Mouse (Mus musculus) CH12.LX (cell line): ENCODE data around the gene Krit1. TPM values are rescaled to one million over a fixed set of nuclear protein-coding genes. Genes with fewer than 3 reads are reported as not detected.
"Not testable (repeated sequence)": the region's sequence is repeated elsewhere in the genome, so short reads cannot be mapped to it uniquely, and the experiment has no call there.

Experiments used
- DNase-seq: peaks from one replicate; pipeline ENCODE4 v3.0.0-alpha.2; 2013; ENCODE audit errors: extremely low read depth
- H3K27ac ChIP-seq: 2 replicates; pipeline ENCODE4 v1.5.1; 2012; ENCODE audit warnings: low read depth, mild to moderate bottlenecking, control low read depth, moderate library complexity; ENCODE audit not compliant: insufficient read depth
- H3K27me3 ChIP-seq: replicated peaks from 2 replicates; pipeline ENCODE3; 2012; ENCODE audit warnings: inconsistent platforms
- H3K36me3 ChIP-seq, 2 experiments: replicated peaks in 1 of 2; 2 replicates each; pipeline versions ENCODE3 to v1.6.1; 2012; ENCODE audit warnings: inconsistent platforms in 1 of 2, low read length in 1 of 2, mild to moderate bottlenecking in 1 of 2, mixed read lengths in 1 of 2, moderate library complexity in 1 of 2; ENCODE audit not compliant: control insufficient read depth in 1 of 2, insufficient read depth in 1 of 2
- H3K4me1 ChIP-seq, 2 experiments: 2 replicates each; pipeline ENCODE4 v1.6.1; 2012; ENCODE audit warnings: inconsistent platforms in 1 of 2, moderate library complexity in 1 of 2; ENCODE audit not compliant: insufficient read depth in 2 of 2, control insufficient read depth in 1 of 2
- H3K4me2 ChIP-seq: 2 replicates; pipeline ENCODE4 v1.6.1; 2012; ENCODE audit warnings: low read depth, mild to moderate bottlenecking, control low read depth; ENCODE audit not compliant: poor library complexity, insufficient read depth, severe bottlenecking
- H3K4me3 ChIP-seq, 3 experiments: fragments of 150-350 bp in 1 of 3; sonication (generic) in 1 of 3; replicated peaks in 1 of 3; 2 replicates each; pipeline versions ENCODE3 to v1.5.1; 2011 to 2012; ENCODE audit warnings: low read depth in 2 of 3, low read length in 2 of 3, mild to moderate bottlenecking in 2 of 3, moderate library complexity in 2 of 3, control low read depth in 1 of 3, improper control_type of control experiment in 1 of 3, inconsistent platforms in 1 of 3, mixed read lengths in 1 of 3; ENCODE audit not compliant: poor library complexity in 1 of 3
- H3K79me2 ChIP-seq: replicated peaks from 2 replicates; pipeline ENCODE4 v1.6.1; 2012; ENCODE audit warnings: mild to moderate bottlenecking, moderate library complexity; ENCODE audit not compliant: control insufficient read depth, poor library complexity, insufficient read depth, severe bottlenecking; ENCODE audit errors: extremely low read depth
- H3K9ac ChIP-seq: 2 replicates; pipeline ENCODE4 v1.6.1; 2012; ENCODE audit warnings: low read depth, mild to moderate bottlenecking, control low read depth, moderate library complexity; ENCODE audit not compliant: insufficient read depth
- H3K9me3 ChIP-seq: replicated peaks from 2 replicates; pipeline ENCODE3; 2012; ENCODE audit warnings: low read length, inconsistent platforms, mixed read lengths
- BHLHE40 ChIP-seq: IDR thresholded peaks from 2 replicates; pipeline ENCODE4 v1.6.1; 2011; ENCODE audit warnings: mild to moderate bottlenecking, low read depth, low read length, improper control_type of control experiment
- CHD1 ChIP-seq: IDR thresholded peaks from 2 replicates; pipeline ENCODE4 v1.6.1; 2012; ENCODE audit warnings: low read depth, low read length, improper control_type of control experiment, inconsistent platforms
- CTCF ChIP-seq, 2 experiments: IDR thresholded peaks in 1 of 2; conservative IDR thresholded peaks in 1 of 2; 2 replicates each; pipeline ENCODE4 v1.5.1; 2011 to 2012; ENCODE audit warnings: low read depth in 2 of 2, low read length in 2 of 2, improper control_type of control experiment in 1 of 2, inconsistent platforms in 1 of 2, mild to moderate bottlenecking in 1 of 2, moderate library complexity in 1 of 2
- ELF1 ChIP-seq: IDR thresholded peaks from 2 replicates; pipeline ENCODE4 v1.6.1; 2014; ENCODE audit warnings: low read depth, mild to moderate bottlenecking, inconsistent platforms, low read length, improper control_type of control experiment
- HCFC1 ChIP-seq: IDR thresholded peaks from 2 replicates; pipeline ENCODE4 v1.6.1; 2012; ENCODE audit warnings: low read depth, mild to moderate bottlenecking, inconsistent platforms, low read length, improper control_type of control experiment
- IRF4 ChIP-seq: IDR thresholded peaks from 2 replicates; pipeline ENCODE4 v1.6.1; 2014; ENCODE audit warnings: low read depth, mild to moderate bottlenecking, inconsistent platforms, low read length, improper control_type of control experiment
- JUND ChIP-seq: conservative IDR thresholded peaks from 2 replicates; pipeline ENCODE4 v1.6.1; 2011; ENCODE audit warnings: low read depth, low read length, improper control_type of control experiment
- KAT2A ChIP-seq: IDR thresholded peaks from 2 replicates; pipeline ENCODE4 v1.6.1; 2012; ENCODE audit warnings: low read length, improper control_type of control experiment, inconsistent platforms; ENCODE audit not compliant: insufficient replicate concordance
- NELFE ChIP-seq: IDR thresholded peaks from 2 replicates; pipeline ENCODE4 v1.6.1; 2011; ENCODE audit warnings: low read depth, low read length, improper control_type of control experiment
- NRF1 ChIP-seq: IDR thresholded peaks from 2 replicates; pipeline ENCODE4 v1.6.1; 2014; ENCODE audit warnings: low read depth, mild to moderate bottlenecking, inconsistent platforms, low read length, improper control_type of control experiment, moderate library complexity
- PAX5 ChIP-seq: IDR thresholded peaks from 2 replicates; pipeline ENCODE4 v1.6.1; 2012; ENCODE audit warnings: low read length, inconsistent platforms, mixed read lengths
- POLR2A ChIP-seq: IDR thresholded peaks from 2 replicates; pipeline ENCODE4 v1.6.1; 2011; ENCODE audit warnings: low read depth, mild to moderate bottlenecking, improper control_type of control experiment, low read length
- POLR2AphosphoS2 ChIP-seq: IDR thresholded peaks from 2 replicates; pipeline ENCODE4 v1.6.1; 2011; ENCODE audit warnings: low read depth, low read length, improper control_type of control experiment
- RAD21 ChIP-seq: IDR thresholded peaks from 2 replicates; pipeline ENCODE4 v1.6.1; 2011; ENCODE audit warnings: low read depth, mild to moderate bottlenecking, low read length, improper control_type of control experiment, moderate library complexity
- TBP ChIP-seq: conservative IDR thresholded peaks from 2 replicates; pipeline ENCODE4 v1.6.1; 2011; ENCODE audit warnings: low read depth, low read length, improper control_type of control experiment
- TCF12 ChIP-seq: IDR thresholded peaks from 2 replicates; pipeline ENCODE4 v1.6.1; 2014; ENCODE audit warnings: low read depth, mild to moderate bottlenecking, inconsistent platforms, low read length, improper control_type of control experiment
- USF1 ChIP-seq: IDR thresholded peaks from 2 replicates; pipeline ENCODE4 v1.6.1; 2014; ENCODE audit warnings: low read depth, mild to moderate bottlenecking, inconsistent platforms, low read length, improper control_type of control experiment
- ZC3H11A ChIP-seq: IDR thresholded peaks from 2 replicates; pipeline ENCODE4 v1.6.1; 2012; ENCODE audit warnings: low read depth, mild to moderate bottlenecking, inconsistent platforms, low read length, improper control_type of control experiment
- ZKSCAN1 ChIP-seq: IDR thresholded peaks from 2 replicates; pipeline ENCODE4 v1.6.1; 2012; ENCODE audit warnings: low read depth, inconsistent platforms, low read length, improper control_type of control experiment, borderline replicate concordance
- ZNF384 ChIP-seq: IDR thresholded peaks from 2 replicates; pipeline ENCODE4 v1.6.1; 2012; ENCODE audit warnings: low read depth, low read length, improper control_type of control experiment, inconsistent platforms
- dilution Hi-C: fragments of 300-500 bp; cut with MboI; formaldehyde crosslinking; loops from 2 replicates; pipeline ENCODE4 v1.14.3; 2020; ENCODE audit warnings: low sequenced_read_pairs; ENCODE audit not compliant: extremely low pct_unique_long_range_greater_than_20kb, extremely low pct_ligation_motif_present
- in situ Hi-C: fragments of 300-500 bp; cut with MboI; formaldehyde crosslinking; loops from 3 replicates; pipeline ENCODE4 v1.14.3; 2019; ENCODE audit warnings: low sequenced_read_pairs, low pct_ligation_motif_present, low pct_unique_long_range_greater_than_20kb, mixed read lengths
- polyA plus RNA-seq: library from polyadenylated mRNA; unstranded; fragments of >175 nt; gene quantifications from 2 replicates; pipeline ENCODE4 v1.2.1, GENCODE M21; 2012; ENCODE audit warnings: low read depth; ENCODE audit not compliant: insufficient read length
- total RNA-seq, 2 experiments: library from RNA; depleted of rRNA; stranded (reverse); fragments of 300-350 nt in 1 of 2; fragments of >200 nt in 1 of 2; gene quantifications; 2 replicates each; pipeline ENCODE4 v1.2.3; 2012 to 2014

Krit1 gene
- total and polyA plus RNA-seq, 3 experiments: 24.1 to 47.4 (median 31.2) TPM

GRCm38 (mm10) chr5:3787548-3787947 is 15.4 kb upstream of the Krit1 start:
- peaks cover 3 to 7% of the 10 kb centered on the region in 2 experiments; a peak in 1 of 4 replicates for H3K4me1 ChIP-seq
- H3K79me2 ChIP-seq: peaks cover 11% of the 10 kb centered on the region; the same call in 1 of the 2 replicates
- no peak overlapping the region for H3K27ac ChIP-seq
- no peaks in the 10 kb centered on the region for H3K9me3 ChIP-seq
- TF ChIP-seq ZC3H11A (no peak), CTCF (conservative IDR thresholded peaks at IDR 0.05 in 1 of 2, IDR thresholded peaks at IDR 0.05 in 1 of 2; ENCODE audit: low read depth in 2 of 2, low read length in 2 of 2) (no peak), POLR2AphosphoS2 (no peak), ZNF384 (no peak), NRF1 (no peak), ZKSCAN1 (no peak), USF1 (no peak), KAT2A (no peak), IRF4 (no peak), POLR2A (no peak), BHLHE40 (no peak), ELF1 (no peak), TCF12 (no peak), CHD1 (no peak), RAD21 (no peak), NELFE (no peak), HCFC1 (no peak), PAX5 (no peak), TBP (no peak), JUND (no peak)
- H3K4me3 ChIP-seq: no peak overlapping the region
- no peak for DNase-seq
- H3K9ac ChIP-seq: no peak overlapping the region
- H3K36me3 ChIP-seq: peaks cover 0 to 22% of the 10 kb centered on the region in 2 experiments
- no peaks in the 10 kb centered on the region for H3K27me3 ChIP-seq
- dilution Hi-C loops: no loop called here
- H3K4me2 ChIP-seq: no peak overlapping the region
- in situ Hi-C loops: no loop called here

- Histone ChIP-seq H3K36me3 (peaks cover 0 to 27% of the 10 kb centered on the region in 2 experiments), H3K79me2 (peaks cover 11% of the 10 kb centered on the region), H3K9ac (no peak overlapping the region), H3K9me3 (no peaks in the 10 kb centered on the region), H3K4me1 (peaks cover 3 to 7% of the 10 kb centered on the region in 2 experiments; a peak in 1 of 4 replicates), H3K4me2 (no peak overlapping the region), H3K27ac (no peak overlapping the region), H3K4me3 (no peak overlapping the region), H3K27me3 (no peaks in the 10 kb centered on the region)
- in situ Hi-C loops: no loop called here
- TF ChIP-seq TBP (no peak), ZC3H11A (no peak)
- DNase-seq: no peak
- dilution Hi-C loops: no loop called here
Measured at GRCm38 (mm10) chr5:3791048-3791447, 11.9 kb upstream of the Krit1 start.

GRCm38 (mm10) chr5:3797101-3797500 is 5.9 kb upstream of the Krit1 start:
- H3K4me2 ChIP-seq, DNase-seq, H3K4me3 ChIP-seq, H3K9me3 ChIP-seq, H3K27ac ChIP-seq, dilution Hi-C loops, H3K27me3 ChIP-seq, in situ Hi-C loops, H3K9ac ChIP-seq: not testable (repeated sequence)
- H3K4me1 ChIP-seq: peaks cover 0 to 31% of the 10 kb centered on the region in 2 experiments; a peak in 2 of 4 replicates
- peaks cover 27% of the 10 kb centered on the region for H3K79me2 ChIP-seq
- H3K36me3 ChIP-seq: peaks cover 0 to 23% of the 10 kb centered on the region in 2 experiments

- Histone ChIP-seq H3K4me1 (peaks cover 0 to 31% of the 10 kb centered on the region in 2 experiments; a peak in 2 of 4 replicates), H3K79me2 (peaks cover 31% of the 10 kb centered on the region), H3K36me3 (peaks cover 0 to 19% of the 10 kb centered on the region in 2 experiments)
- dilution Hi-C loops, H3K27me3 ChIP-seq, H3K27ac ChIP-seq, DNase-seq, H3K9ac ChIP-seq, H3K4me2 ChIP-seq, H3K4me3 ChIP-seq, in situ Hi-C loops, H3K9me3 ChIP-seq: not testable (repeated sequence)
Measured at GRCm38 (mm10) chr5:3798656-3799055, 4.3 kb upstream of the Krit1 start.
